Mouse (Mus musculus) retina, adult 2 months (tissue): ENCODE data around the gene Fam214a.
A peak's percentile ranks its signal among the peaks of the same experiment; 100 is the strongest.

Source experiments
- DNase-seq: peaks from one replicate; pipeline ENCODE4 v3.0.0-alpha.2; 2012; ENCODE audit warnings: low read depth, low spot score

Fam214a gene

DNA sequence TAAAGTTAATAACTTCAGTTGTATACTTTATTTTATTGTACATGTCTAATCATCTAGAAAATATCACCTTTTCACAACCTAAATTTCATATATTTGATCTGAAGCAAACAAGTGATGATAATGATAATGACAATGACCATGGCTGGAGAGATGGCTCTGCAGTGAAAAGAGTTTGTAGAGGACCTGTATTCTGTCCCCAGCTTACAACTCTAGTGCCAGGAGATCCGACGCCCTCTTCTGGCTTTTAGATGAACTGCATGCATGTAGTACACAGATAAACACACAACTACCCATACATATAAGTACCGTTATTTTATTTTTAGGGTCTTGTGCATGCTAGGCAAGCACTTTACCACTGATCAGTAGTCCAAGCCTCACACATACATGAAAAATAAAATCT, 1.2 kb upstream of the Fam214a start:
- DNase-seq: no peak

- DNase-seq: no peak
Observed at GRCm38 (mm10) chr9:74952106-74952505, 578 bp upstream of the Fam214a start.

GRCm38 (mm10) chr9:74953265-74953958, 728 bp downstream of the Fam214a start:
- DNase-seq: no peak

GRCm38 (mm10) chr9:74953959-74954279, 1.2 kb downstream of the Fam214a start:
- DNase-seq: no peak

DNA sequence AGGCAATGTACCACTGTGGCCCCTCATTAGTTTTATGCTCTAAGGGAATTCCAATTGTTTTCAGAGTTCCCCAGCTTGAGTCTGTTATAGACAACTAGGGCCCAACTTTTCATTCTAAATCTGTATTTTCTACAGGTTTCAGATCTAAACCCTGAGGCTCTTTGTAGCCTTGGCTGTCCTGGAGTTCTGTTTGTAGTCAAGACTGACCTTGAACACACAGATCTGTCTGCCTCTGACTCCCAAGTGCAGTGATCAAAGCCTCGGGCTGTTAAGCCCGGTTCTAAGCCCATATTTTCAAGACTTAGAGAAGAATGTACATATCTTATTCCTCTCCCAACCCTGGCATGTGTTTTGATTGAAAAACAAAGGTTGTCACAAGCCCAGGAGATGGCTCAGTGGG, 1.7 kb downstream of the Fam214a start:
- DNase-seq: no peak

- DNase-seq: no peak
Observed at GRCm38 (mm10) chr9:74960630-74961029, 7.9 kb downstream of the Fam214a start.

DNA sequence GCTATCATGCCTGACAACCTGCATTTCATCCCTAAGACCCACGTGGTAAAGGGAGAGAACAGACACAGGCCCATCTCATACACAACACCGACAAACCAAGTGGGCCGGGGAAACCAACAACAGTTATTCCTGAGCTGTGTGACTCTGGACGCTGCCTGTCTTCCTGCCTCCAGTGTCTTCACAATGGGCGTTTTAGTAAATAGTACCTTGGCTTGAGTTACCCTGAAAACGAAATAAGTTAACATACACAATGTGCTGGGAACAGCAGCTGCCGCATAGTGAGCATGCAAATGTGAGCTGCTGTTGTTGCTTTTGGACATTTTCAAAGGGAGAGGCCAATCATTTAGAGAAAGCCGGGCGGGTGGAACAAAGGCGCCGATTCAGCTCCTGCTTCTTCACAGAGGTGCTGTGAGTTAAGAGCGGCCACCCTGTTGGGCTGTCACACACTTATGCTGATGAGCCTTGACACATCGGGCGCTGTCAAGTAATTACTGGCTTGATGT, 8.4 kb downstream of the Fam214a start:
- DNase-seq: no peak

DNA sequence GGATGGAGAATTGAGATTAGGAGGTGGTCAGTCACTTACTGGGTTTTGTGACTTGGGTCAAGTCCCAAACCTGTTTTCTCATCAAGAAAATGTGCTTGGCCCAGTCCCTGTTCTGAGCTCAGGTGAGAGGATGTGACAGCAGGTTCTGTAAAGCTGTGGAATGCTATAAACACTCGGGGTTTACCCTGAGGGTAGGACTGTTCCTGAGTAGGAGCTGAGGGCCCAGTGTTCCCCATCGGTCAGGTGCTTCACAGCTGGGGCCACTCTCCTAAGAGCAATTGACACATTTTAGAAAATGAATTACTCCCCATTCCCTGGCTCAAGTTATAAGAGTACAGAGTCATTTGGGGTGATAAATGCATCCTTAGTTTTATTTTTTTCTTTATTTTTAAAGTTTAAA, 11.3 kb downstream of the Fam214a start:
- no peak for DNase-seq

DNA sequence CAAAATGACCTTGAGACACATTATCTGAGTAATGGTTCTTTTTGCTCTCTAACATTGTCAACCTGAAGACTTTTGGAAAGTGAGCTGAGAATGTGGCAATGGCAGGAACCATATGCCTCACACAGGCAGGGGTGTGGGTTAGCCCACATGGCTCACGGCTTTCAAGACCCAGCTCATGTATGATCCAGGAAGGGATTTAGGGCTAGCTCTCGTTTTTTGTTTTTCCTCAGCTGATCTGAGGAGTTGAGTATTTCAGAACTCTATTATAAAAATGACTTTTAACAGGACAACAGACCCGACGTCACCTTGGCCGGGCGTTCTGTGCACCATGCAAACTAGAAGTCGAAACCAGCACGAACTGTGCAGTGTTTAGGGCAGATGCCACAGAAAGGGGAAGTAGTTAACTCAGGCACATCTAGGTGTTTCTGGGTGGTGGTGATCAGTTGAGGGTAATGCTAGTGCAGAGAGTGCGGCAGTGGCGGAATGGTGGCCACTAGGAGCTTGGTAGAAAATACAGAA, 12.2 kb downstream of the Fam214a start:
- DNase-seq: no peak

DNA sequence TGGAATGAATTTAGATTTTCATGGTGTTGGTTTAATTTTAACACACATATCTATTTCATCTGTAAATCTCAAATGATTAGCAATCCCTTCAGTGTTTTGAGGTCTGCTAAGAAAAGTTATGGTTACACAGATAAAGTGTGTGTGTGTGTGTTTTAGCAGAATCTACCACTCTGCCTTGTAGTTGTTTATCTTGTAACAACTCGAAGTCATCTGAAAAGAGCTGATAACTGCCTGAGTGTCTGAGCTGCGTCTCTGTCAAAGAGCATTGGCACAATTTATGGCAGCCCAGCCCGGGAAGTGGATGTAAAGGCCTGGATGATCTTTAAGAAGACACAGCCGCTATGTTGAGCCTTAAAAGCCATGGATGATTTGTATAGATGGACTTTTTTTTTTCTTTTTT, 13.5 kb downstream of the Fam214a start:
- DNase-seq: no peak

GRCm38 (mm10) chr9:74968647-74969428, 16.2 kb downstream of the Fam214a start:
- no peak for DNase-seq

- no peak for DNase-seq
Observed at GRCm38 (mm10) chr9:74970591-74970990, 17.9 kb downstream of the Fam214a start.

- no peak for DNase-seq
Observed at GRCm38 (mm10) chr9:74971191-74971976, 18.7 kb downstream of the Fam214a start.

DNA sequence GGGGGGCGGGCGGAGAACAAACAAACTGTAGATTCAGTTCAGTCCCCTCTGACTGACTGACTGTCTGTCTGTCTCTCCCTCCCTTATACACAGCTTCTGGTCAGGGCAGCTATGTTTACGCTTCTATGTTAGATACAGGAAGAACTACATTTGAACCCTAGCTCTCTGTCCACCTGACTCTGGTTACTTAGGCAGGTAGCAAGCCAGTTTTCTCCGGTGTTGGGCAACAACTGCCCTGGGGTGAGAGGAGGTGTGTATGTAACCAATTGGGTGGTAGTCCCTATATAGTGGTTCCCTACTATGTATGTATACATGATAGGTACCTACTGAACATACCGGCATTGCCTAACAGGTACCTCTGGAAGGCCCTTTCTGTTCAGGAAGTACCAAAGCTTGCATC, 20.1 kb downstream of the Fam214a start:
- no peak for DNase-seq

DNA sequence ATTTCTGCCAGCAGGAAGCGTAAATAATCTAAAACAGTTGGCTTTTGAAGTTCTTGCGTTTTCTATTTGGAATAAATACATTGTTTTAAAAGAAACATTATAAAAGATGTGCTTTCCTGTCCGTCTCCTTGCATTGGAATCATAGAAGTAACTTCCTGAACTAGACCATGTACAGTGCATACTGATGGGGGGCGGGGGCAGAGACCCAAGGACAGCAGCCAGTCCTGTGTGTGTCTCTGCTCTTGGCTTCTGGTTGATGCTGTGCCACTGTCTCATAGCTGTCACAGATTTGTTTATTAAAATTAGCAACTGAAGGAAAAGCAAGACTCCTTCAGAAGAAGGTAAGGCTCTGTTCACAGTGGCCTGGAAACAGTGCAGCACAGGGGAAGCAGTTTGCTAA, 20.5 kb downstream of the Fam214a start:
- DNase-seq: no peak

DNA sequence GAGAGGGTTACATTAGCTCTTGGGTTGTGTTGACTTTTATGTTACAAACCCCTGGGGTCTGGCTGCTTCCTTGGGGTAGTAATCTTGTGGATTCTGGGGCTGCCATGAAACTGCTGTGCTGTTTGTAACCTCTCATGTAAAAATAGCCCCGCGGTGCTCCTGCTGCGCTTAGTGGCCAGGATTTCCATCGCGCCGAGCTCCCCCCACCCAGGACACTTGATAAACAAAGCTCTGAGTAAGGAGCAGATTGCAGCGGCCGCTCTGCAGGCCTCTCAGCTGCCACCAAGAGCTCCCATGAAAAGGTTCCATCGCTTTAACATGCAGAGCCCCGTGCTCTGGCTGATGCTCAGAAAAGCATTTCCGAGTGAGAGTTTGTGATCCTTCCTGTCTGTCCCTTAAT, 22.1 kb downstream of the Fam214a start:
- DNase-seq: no peak

DNA sequence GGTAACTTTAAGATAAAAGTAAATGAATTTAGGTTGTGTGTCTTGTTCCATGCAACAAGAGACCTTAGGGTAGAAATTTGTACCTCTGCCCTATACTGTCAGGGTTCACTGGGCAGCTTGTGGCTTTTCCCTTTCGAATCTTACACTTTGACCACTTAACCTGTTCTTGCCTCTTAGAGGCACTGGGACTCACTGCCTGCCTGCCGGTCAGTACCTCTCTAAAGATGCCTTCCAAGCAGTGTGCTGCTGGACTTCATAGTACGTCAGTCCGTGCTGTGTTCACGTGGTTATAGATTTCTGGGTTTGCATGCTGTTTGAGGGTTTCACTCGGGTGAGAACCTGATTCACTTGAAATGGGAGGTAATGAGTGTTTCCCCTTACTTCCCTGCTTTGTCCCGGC, 22.7 kb downstream of the Fam214a start:
- DNase-seq: no peak

GRCm38 (mm10) chr9:74975911-74976563, 23.4 kb downstream of the Fam214a start:
- DNase-seq: peak; percentile 57

DNA sequence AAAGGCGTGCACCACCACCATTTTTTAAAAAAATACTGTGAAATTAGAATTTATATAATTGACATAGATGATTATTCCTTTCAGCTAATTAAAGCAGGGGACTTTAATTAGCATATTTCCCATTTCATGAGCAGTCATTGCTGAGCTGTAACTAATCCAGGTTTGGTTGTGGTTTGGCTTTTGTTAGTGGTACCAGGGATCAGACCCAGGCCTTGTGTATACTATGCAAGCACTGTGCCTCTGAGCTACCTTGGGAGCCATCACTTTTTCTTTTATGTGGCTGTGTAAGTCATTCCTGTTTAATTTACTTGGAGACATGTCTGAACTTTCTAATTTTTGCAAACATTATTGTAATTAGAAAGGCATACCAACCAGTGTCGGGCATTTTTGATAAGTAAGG, 24.6 kb downstream of the Fam214a start:
- DNase-seq: no peak

DNA sequence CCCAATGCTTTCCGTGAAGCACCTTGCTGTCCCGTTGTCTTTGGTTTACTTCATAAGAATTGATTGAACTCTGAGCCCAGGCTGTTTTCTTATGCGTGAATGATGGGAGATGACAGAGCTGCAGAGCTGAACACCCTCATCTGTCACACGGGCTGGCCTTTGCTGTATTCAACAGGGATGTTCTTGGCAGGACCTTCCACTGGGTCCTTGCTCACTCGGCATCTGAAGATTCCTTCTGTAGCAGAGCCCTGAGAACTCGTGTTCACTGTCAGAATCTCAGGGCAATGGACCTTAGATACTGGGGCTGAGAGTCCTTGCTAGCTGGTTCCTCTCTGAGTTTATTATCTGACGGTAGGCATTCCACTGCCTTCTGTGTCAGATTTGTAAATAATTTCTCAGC, 25.3 kb downstream of the Fam214a start:
- no peak for DNase-seq

- no peak for DNase-seq
Observed at GRCm38 (mm10) chr9:74978868-74979267, 26.2 kb downstream of the Fam214a start.

DNA sequence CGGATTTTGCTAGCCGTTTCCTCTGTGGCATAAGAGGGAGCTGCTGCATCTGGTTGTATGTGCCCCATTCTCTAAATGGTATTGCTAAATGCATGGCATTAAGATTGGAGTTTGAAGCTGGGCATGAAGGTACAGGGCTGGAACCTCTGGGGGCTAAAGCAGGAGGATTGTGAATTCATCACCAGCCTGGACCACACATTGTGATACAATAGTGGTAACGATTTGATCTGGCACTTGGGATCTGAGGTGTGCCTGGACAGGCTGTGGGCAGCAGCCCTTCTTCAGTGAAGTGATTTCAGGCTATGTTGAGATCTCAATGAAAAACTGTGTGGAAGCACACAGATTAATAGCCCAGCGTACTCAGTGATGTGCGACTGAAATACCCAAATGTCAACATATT, 26.7 kb downstream of the Fam214a start:
- DNase-seq: no peak
